Mouse (Mus musculus): ENCODE results near the gene Gm44502. TPM values are rescaled to one million over a fixed set of nuclear protein-coding genes. Genes with fewer than 3 reads are reported as not detected.

The Gm44502 gene
- 0.17 TPM in 1 of 2 replicates, not detected in the other for polyA plus RNA-seq (2015; fragmentation: Nextera tagmentation; extraction: Ambion mirVana)

GRCm38 (mm10) chr15:89429352-89430221 is at the start of gene Gm44502, which contains the start of the genes C730034F03Rik and Chkb:
Gene Gm44502 (minus strand): TSS chr15:89429696.
Gene C730034F03Rik (plus strand): TSS chr15:89429589.
Gene Chkb (minus strand): TSS chr15:89429908.
- peak; percentile 95 for ATAC-seq (ENCODE audit: low read depth)
- Histone ChIP-seq H3K4me2 (peak within 1 kb of the TSS; percentile 95), H3K9me3 (no peaks in the 10 kb centered on the region), H3K27ac (replicated peaks) (peak within 1 kb of the TSS; percentile 96), H3K4me3 (peak within 1 kb of the TSS; percentile 77), H3K4me1 (replicated peaks) (peaks cover 33% of the 10 kb centered on the region), H3K36me3 (peaks cover 25% of the 10 kb centered on the region), H3K27me3 (no peaks in the 10 kb centered on the region), H3K9ac (peak within 1 kb of the TSS; percentile 87)
- under 1% methylated on average over 70 of the region's 70 CpGs for WGBS

- no peak for ATAC-seq (ENCODE audit: low read depth)
These were observed 49.1 kb upstream of the Gm44502 start for GRCm38 (mm10) chr15:89478622-89479021.

GRCm38 (mm10) chr15:89477806-89478205 is 48.3 kb upstream of the Gm44502 start:
- Histone ChIP-seq H3K9ac (no peak overlapping the region), H3K4me1 (replicated peaks) (peaks cover 21% of the 10 kb centered on the region), H3K27ac (replicated peaks) (no peak overlapping the region), H3K4me3 (no peak overlapping the region), H3K9me3 (no peaks in the 10 kb centered on the region), H3K27me3 (no peaks in the 10 kb centered on the region), H3K36me3 (no peaks in the 10 kb centered on the region), H3K4me2 (no peak overlapping the region)
- ATAC-seq (ENCODE audit: low read depth): no peak
- WGBS: 42% methylated on average over 8 of the region's 8 CpGs

More at GRCm38 (mm10) chr15:89478622-89479021, 49.1 kb upstream of the Gm44502 start:
- H3K27me3 ChIP-seq: no peaks in the 10 kb centered on the region
- H3K4me3 ChIP-seq: no peak overlapping the region
- H3K9me3 ChIP-seq: no peaks in the 10 kb centered on the region
- peaks cover 21% of the 10 kb centered on the region for H3K4me1 ChIP-seq (replicated peaks)
- no peak overlapping the region for H3K4me2 ChIP-seq
- H3K36me3 ChIP-seq: no peaks in the 10 kb centered on the region
- H3K27ac ChIP-seq (replicated peaks): no peak overlapping the region
- WGBS: 85% methylated on average over 3 of the region's 3 CpGs
- H3K9ac ChIP-seq: no peak overlapping the region

- Histone ChIP-seq H3K9me3 (no peaks in the 10 kb centered on the region), H3K9ac (peak within 1 kb of the TSS; percentile 74), H3K27me3 (no peaks in the 10 kb centered on the region), H3K4me2 (peak within 1 kb of the TSS; percentile 90), H3K4me1 (replicated peaks) (peaks cover 21% of the 10 kb centered on the region), H3K36me3 (no peaks in the 10 kb centered on the region), H3K27ac (replicated peaks) (peak within 1 kb of the TSS; percentile 75), H3K4me3 (peak within 1 kb of the TSS; percentile 61)
- WGBS: 33% methylated on average over 9 of the region's 9 CpGs
- ATAC-seq (ENCODE audit: low read depth): no peak
These were observed 47.6 kb upstream of the Gm44502 start, which contains the start of gene Arsa for GRCm38 (mm10) chr15:89477091-89477491. Gene Arsa (minus strand): TSS chr15:89477425.

- H3K27me3 ChIP-seq: no peaks in the 10 kb centered on the region
- WGBS: 10% methylated on average over 5 of the region's 5 CpGs
- H3K9ac ChIP-seq: peak overlapping the region; percentile 74
- H3K4me3 ChIP-seq: peak overlapping the region; percentile 61
- peak overlapping the region; percentile 75 for H3K27ac ChIP-seq (replicated peaks)
- no peaks in the 10 kb centered on the region for H3K9me3 ChIP-seq
- peaks cover 21% of the 10 kb centered on the region for H3K4me1 ChIP-seq (replicated peaks)
- no peaks in the 10 kb centered on the region for H3K36me3 ChIP-seq
- peak overlapping the region; percentile 90 for H3K4me2 ChIP-seq
- ATAC-seq (ENCODE audit: low read depth): no peak
These were observed 46.9 kb upstream of the Gm44502 start for GRCm38 (mm10) chr15:89476475-89476815.

GRCm38 (mm10) chr15:89475611-89476474 is 46.3 kb upstream of the Gm44502 start:
- H3K27ac ChIP-seq (replicated peaks): peak overlapping the region; percentile 75
- no peaks in the 10 kb centered on the region for H3K27me3 ChIP-seq
- H3K9me3 ChIP-seq: no peaks in the 10 kb centered on the region
- 11% methylated on average over 43 of the region's 44 CpGs for WGBS
- H3K9ac ChIP-seq: peak overlapping the region; percentile 74
- peaks cover 21% of the 10 kb centered on the region for H3K4me1 ChIP-seq (replicated peaks)
- ATAC-seq (ENCODE audit: low read depth): peak; percentile 97
- no peaks in the 10 kb centered on the region for H3K36me3 ChIP-seq
- peak overlapping the region; percentile 61 for H3K4me3 ChIP-seq
- peak overlapping the region; percentile 90 for H3K4me2 ChIP-seq

GRCm38 (mm10) chr15:89475293-89475600 is 45.8 kb upstream of the Gm44502 start:
- peak overlapping the region; percentile 90 for H3K4me2 ChIP-seq
- WGBS: 87% methylated on average over 7 of the region's 7 CpGs
- no peak overlapping the region for H3K27ac ChIP-seq (replicated peaks)
- no peaks in the 10 kb centered on the region for H3K27me3 ChIP-seq
- peaks cover 21% of the 10 kb centered on the region for H3K4me1 ChIP-seq (replicated peaks)
- ATAC-seq (ENCODE audit: low read depth): no peak
- H3K4me3 ChIP-seq: peak overlapping the region; percentile 61
- no peaks in the 10 kb centered on the region for H3K36me3 ChIP-seq
- H3K9ac ChIP-seq: peak overlapping the region; percentile 74
- no peaks in the 10 kb centered on the region for H3K9me3 ChIP-seq

- H3K4me3 ChIP-seq: no peak overlapping the region
- peaks cover 21% of the 10 kb centered on the region for H3K4me1 ChIP-seq (replicated peaks)
- no peaks in the 10 kb centered on the region for H3K36me3 ChIP-seq
- no peak for ATAC-seq (ENCODE audit: low read depth)
- no peak overlapping the region for H3K27ac ChIP-seq (replicated peaks)
- WGBS: 92% methylated on average over 19 of the region's 19 CpGs
- peak overlapping the region; percentile 90 for H3K4me2 ChIP-seq
- no peak overlapping the region for H3K9ac ChIP-seq
- no peaks in the 10 kb centered on the region for H3K27me3 ChIP-seq
- H3K9me3 ChIP-seq: no peaks in the 10 kb centered on the region
These were observed 45.2 kb upstream of the Gm44502 start for GRCm38 (mm10) chr15:89474596-89475292.

GRCm38 (mm10) chr15:89473921-89474320 is 44.4 kb upstream of the Gm44502 start:
- Histone ChIP-seq H3K27ac (replicated peaks) (no peak overlapping the region), H3K4me2 (no peak overlapping the region), H3K27me3 (no peaks in the 10 kb centered on the region), H3K4me1 (replicated peaks) (peaks cover 21% of the 10 kb centered on the region), H3K4me3 (no peak overlapping the region), H3K9me3 (no peaks in the 10 kb centered on the region), H3K36me3 (no peaks in the 10 kb centered on the region), H3K9ac (no peak overlapping the region)
- WGBS: 98% methylated on average over 8 of the region's 8 CpGs
- no peak for ATAC-seq (ENCODE audit: low read depth)

- Histone ChIP-seq H3K4me1 (replicated peaks) (peaks cover 21% of the 10 kb centered on the region), H3K9me3 (no peaks in the 10 kb centered on the region), H3K4me3 (no peak overlapping the region), H3K9ac (no peak overlapping the region), H3K4me2 (no peak overlapping the region), H3K27me3 (no peaks in the 10 kb centered on the region), H3K27ac (replicated peaks) (no peak overlapping the region), H3K36me3 (no peaks in the 10 kb centered on the region)
- no peak for ATAC-seq (ENCODE audit: low read depth)
- WGBS: 82% methylated on average over 9 of the region's 9 CpGs
These were observed 43.9 kb upstream of the Gm44502 start for GRCm38 (mm10) chr15:89473370-89473769.

- ATAC-seq (ENCODE audit: low read depth): no peak
- no peak overlapping the region for H3K27ac ChIP-seq (replicated peaks)
- peaks cover 13% of the 10 kb centered on the region for H3K4me1 ChIP-seq (replicated peaks)
- H3K36me3 ChIP-seq: no peaks in the 10 kb centered on the region
- H3K9ac ChIP-seq: no peak overlapping the region
- WGBS: 85% methylated on average over 4 of the region's 4 CpGs
- H3K27me3 ChIP-seq: no peaks in the 10 kb centered on the region
- no peaks in the 10 kb centered on the region for H3K9me3 ChIP-seq
- no peak overlapping the region for H3K4me2 ChIP-seq
- H3K4me3 ChIP-seq: no peak overlapping the region
These were observed 42.0 kb upstream of the Gm44502 start for GRCm38 (mm10) chr15:89471476-89471875.
